Mouse (Mus musculus) liver, embryonic 14.5 days (tissue): ENCODE results near the gene Olfr1427.
"Not testable (repeated sequence)": the region's sequence is repeated elsewhere in the genome, so short reads cannot be mapped to it uniquely, and the experiment has no call there.

Experiments
- CTCF ChIP-seq: IDR thresholded peaks from 2 replicates; pipeline ENCODE4 v1.5.1; 2016; ENCODE audit warnings: antibody characterized with exemption, low read depth, control low read depth
- EP300 ChIP-seq: IDR thresholded peaks from 2 replicates; pipeline ENCODE4 v1.6.1; 2016; ENCODE audit warnings: antibody characterized with exemption, low read depth

DNA sequence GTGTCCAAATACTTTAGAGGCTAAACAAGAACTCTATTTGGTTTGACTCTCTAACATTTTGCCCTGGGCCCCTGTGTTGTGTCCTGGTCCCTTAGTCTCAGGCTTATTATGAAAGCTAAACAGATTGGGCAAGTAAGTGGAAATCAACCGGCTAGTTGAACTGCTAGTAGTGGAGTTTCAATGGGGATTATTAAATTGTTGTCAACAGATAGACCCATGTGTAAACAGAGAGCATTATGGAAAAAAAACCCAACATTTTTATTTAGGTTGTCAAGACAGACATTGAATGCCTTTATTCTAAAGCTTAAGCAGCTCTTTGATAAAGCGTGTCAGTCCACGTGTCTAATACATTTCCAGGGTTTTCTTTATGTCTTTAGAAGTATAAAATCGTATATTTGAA is 25.5 kb downstream of the Olfr1427 start, which contains the start of gene Olfr1425:
- TF ChIP-seq CTCF, EP300: not testable (repeated sequence)
